ENCODE assay signal across 8 mouse cellular contexts in genomic region chr16:21322437-21322836, GRCm38 (mm10).
A peak's percentile ranks its signal among the peaks of the same experiment; 100 is the strongest.
DNase-seq lines count a peak whose midpoint lies in the region; ATAC-seq lines count a peak whose summit lies in the region.

No protein-coding gene starts in this region.

- no peaks in the 10 kb centered on the region for H3K36me3 ChIP-seq in hindbrain, embryonic 16.5 days (ENCODE audit: control insufficient read depth, insufficient read depth, low read length)
- no peaks in the 10 kb centered on the region for H3K36me3 ChIP-seq in midbrain, embryonic 15.5 days (replicated peaks)

- peak overlapping the region; percentile 13; the same call in 1 of the 2 replicates for H3K4me2 ChIP-seq in hindbrain, embryonic 16.5 days (ENCODE audit: low read length)
- H3K4me2 ChIP-seq in midbrain, embryonic 15.5 days, result no peak overlapping the region

- 21% methylated on average over 10 of the region's 10 CpGs for WGBS in hindbrain, embryonic 16.5 days
- WGBS in midbrain, embryonic 15.5 days, result 29% methylated on average over 10 of the region's 10 CpGs

- no peaks in the 10 kb centered on the region for H3K4me1 ChIP-seq in hindbrain, embryonic 16.5 days (ENCODE audit: control insufficient read depth, insufficient read depth, low read depth, low read length)
- no peaks in the 10 kb centered on the region for H3K4me1 ChIP-seq in midbrain, embryonic 15.5 days

- no peak overlapping the region for H3K4me3 ChIP-seq in hindbrain, embryonic 16.5 days (ENCODE audit: low read length)
- H3K4me3 ChIP-seq in midbrain, embryonic 15.5 days, result no peak overlapping the region

- peak; percentile 80 for ATAC-seq in hindbrain, embryonic 16.5 days
- ATAC-seq in midbrain, embryonic 15.5 days (replicated peaks), result peak; percentile 73
- no peak for ATAC-seq in granulocyte monocyte progenitor cell, adult 5-6 weeks (replicated peaks; ENCODE audit: poor library complexity, severe bottlenecking)

- H3K27me3 ChIP-seq in hindbrain, embryonic 16.5 days (replicated peaks; ENCODE audit: control insufficient read depth, insufficient read depth, low read length), result no peaks in the 10 kb centered on the region
- H3K27me3 ChIP-seq in midbrain, embryonic 15.5 days (replicated peaks), result no peaks in the 10 kb centered on the region

- 0 out of 2 replicates have a peak overlapping the region, but pooled peaks have one; percentile 23 for H3K9ac ChIP-seq in hindbrain, embryonic 16.5 days (ENCODE audit: low read depth, low read length)
- no peak overlapping the region for H3K9ac ChIP-seq in midbrain, embryonic 15.5 days

- peak; percentile 85 to 87 for DNase-seq in cerebellum, postnatal 10 days
- DNase-seq in cerebellum, adult 8-10 months, result no peak
- DNase-seq in right cerebral cortex, postnatal 10 days (ENCODE audit: low spot score in 2 of 2), result peak; percentile 54 to 67
- no peak for DNase-seq in right cerebral cortex, adult 18-20 months
- no peak for DNase-seq in left cerebral cortex, adult 11 months (ENCODE audit: low spot score)

- H3K9me3 ChIP-seq in hindbrain, embryonic 16.5 days (ENCODE audit: control insufficient read depth, low read length), result no peaks in the 10 kb centered on the region
- no peaks in the 10 kb centered on the region for H3K9me3 ChIP-seq in midbrain, embryonic 15.5 days

- H3K27ac ChIP-seq in hindbrain, embryonic 16.5 days (ENCODE audit: low read depth, low read length), result no peak overlapping the region
- H3K27ac ChIP-seq in midbrain, embryonic 15.5 days, result no peak overlapping the region

Comparison
In these comparisons a context has a peak if more than half of its experiments do, and no peak if none do; other contexts are left out.
1. DNase-seq: peak in cerebellum, postnatal 10 days (2 of 2) and right cerebral cortex, postnatal 10 days (2 of 2); none in cerebellum, adult 8-10 months (single experiment), right cerebral cortex, adult 18-20 months (single experiment) and left cerebral cortex, adult 11 months (single experiment).